Mouse (Mus musculus): ENCODE results near the gene Maml3. TPM values are rescaled to one million over a fixed set of nuclear protein-coding genes. Genes with fewer than 3 reads are reported as not detected.

The Maml3 gene
- polyA plus RNA-seq, 1 experiment from 2014 or later, result 5.0 TPM

GRCm38 (mm10) chr3:52070163-52070478 lies 34.8 kb downstream of the Maml3 start:
- peak; percentile 14; the same call in 1 of the 2 replicates for ATAC-seq

GRCm38 (mm10) chr3:52069304-52070162 lies 35.3 kb downstream of the Maml3 start:
- H3K9me3 ChIP-seq (ENCODE audit: control insufficient read depth, low read length), result no peaks in the 10 kb centered on the region
- peaks cover 30% of the 10 kb centered on the region for H3K4me1 ChIP-seq (replicated peaks; ENCODE audit: control insufficient read depth, insufficient read depth, low read length)
- ATAC-seq, result peak; percentile 62
- peak overlapping the region; percentile 39 for H3K4me3 ChIP-seq (replicated peaks; ENCODE audit: low read length)
- peak overlapping the region; percentile 63 for H3K9ac ChIP-seq (replicated peaks; ENCODE audit: low read depth, low read length)
- no peaks in the 10 kb centered on the region for H3K36me3 ChIP-seq (ENCODE audit: control insufficient read depth, insufficient read depth)
- peak overlapping the region; percentile 74 for H3K4me2 ChIP-seq (ENCODE audit: low read length)
- 0 out of 2 replicates have a peak overlapping the region, but pooled peaks have one; percentile 33 for H3K27ac ChIP-seq (ENCODE audit: low read length)
- 9% methylated on average over 25 of the region's 25 CpGs for WGBS
- no peaks in the 10 kb centered on the region for H3K27me3 ChIP-seq (replicated peaks; ENCODE audit: control insufficient read depth, insufficient read depth, low read length)

More at GRCm38 (mm10) chr3:52070163-52070478, 34.8 kb downstream of the Maml3 start:
- 8% methylated on average over 4 of the region's 4 CpGs for WGBS
- peak overlapping the region; percentile 39 for H3K4me3 ChIP-seq (replicated peaks; ENCODE audit: low read length)
- H3K9ac ChIP-seq (replicated peaks; ENCODE audit: low read depth, low read length), result peak overlapping the region; percentile 63
- peaks cover 30% of the 10 kb centered on the region for H3K4me1 ChIP-seq (replicated peaks; ENCODE audit: control insufficient read depth, insufficient read depth, low read length)
- H3K9me3 ChIP-seq (ENCODE audit: control insufficient read depth, low read length), result no peaks in the 10 kb centered on the region
- no peaks in the 10 kb centered on the region for H3K27me3 ChIP-seq (replicated peaks; ENCODE audit: control insufficient read depth, insufficient read depth, low read length)
- 0 out of 2 replicates have a peak overlapping the region, but pooled peaks have one; percentile 33 for H3K27ac ChIP-seq (ENCODE audit: low read length)
- H3K4me2 ChIP-seq (ENCODE audit: low read length), result peak overlapping the region; percentile 74
- H3K36me3 ChIP-seq (ENCODE audit: control insufficient read depth, insufficient read depth), result no peaks in the 10 kb centered on the region

GRCm38 (mm10) chr3:52068885-52069284 lies 36.0 kb downstream of the Maml3 start:
- no peaks in the 10 kb centered on the region for H3K27me3 ChIP-seq (replicated peaks; ENCODE audit: control insufficient read depth, insufficient read depth, low read length)
- H3K4me2 ChIP-seq (ENCODE audit: low read length), result no peak overlapping the region
- no peak for ATAC-seq
- no peak overlapping the region for H3K4me3 ChIP-seq (replicated peaks; ENCODE audit: low read length)
- 62% methylated on average over 3 of the region's 3 CpGs for WGBS
- no peak overlapping the region for H3K27ac ChIP-seq (ENCODE audit: low read length)
- H3K9ac ChIP-seq (replicated peaks; ENCODE audit: low read depth, low read length), result no peak overlapping the region
- peaks cover 26% of the 10 kb centered on the region for H3K4me1 ChIP-seq (replicated peaks; ENCODE audit: control insufficient read depth, insufficient read depth, low read length)
- no peaks in the 10 kb centered on the region for H3K36me3 ChIP-seq (ENCODE audit: control insufficient read depth, insufficient read depth)
- H3K9me3 ChIP-seq (ENCODE audit: control insufficient read depth, low read length), result no peaks in the 10 kb centered on the region

GRCm38 (mm10) chr3:52067181-52067580 lies 37.7 kb downstream of the Maml3 start:
- no peak for ATAC-seq
- WGBS, result 73% methylated on average over 6 of the region's 6 CpGs
- Histone ChIP-seq H3K4me2 (ENCODE audit: low read length) (no peak overlapping the region), H3K27ac (ENCODE audit: low read length) (no peak overlapping the region), H3K36me3 (ENCODE audit: control insufficient read depth, insufficient read depth) (no peaks in the 10 kb centered on the region), H3K4me3 (replicated peaks; ENCODE audit: low read length) (no peak overlapping the region), H3K9me3 (ENCODE audit: control insufficient read depth, low read length) (no peaks in the 10 kb centered on the region), H3K27me3 (replicated peaks; ENCODE audit: control insufficient read depth, insufficient read depth, low read length) (no peaks in the 10 kb centered on the region), H3K4me1 (replicated peaks; ENCODE audit: control insufficient read depth, insufficient read depth, low read length) (peaks cover 30% of the 10 kb centered on the region), H3K9ac (replicated peaks; ENCODE audit: low read depth, low read length) (no peak overlapping the region)

GRCm38 (mm10) chr3:52066142-52066541 lies 38.7 kb downstream of the Maml3 start:
- 26% methylated on average over 3 of the region's 3 CpGs for WGBS
- Histone ChIP-seq H3K4me1 (replicated peaks; ENCODE audit: control insufficient read depth, insufficient read depth, low read length) (peaks cover 26% of the 10 kb centered on the region), H3K9ac (replicated peaks; ENCODE audit: low read depth, low read length) (no peak overlapping the region)

GRCm38 (mm10) chr3:52063261-52063655 lies 41.6 kb downstream of the Maml3 start:
- Histone ChIP-seq H3K4me1 (replicated peaks; ENCODE audit: control insufficient read depth, insufficient read depth, low read length) (peaks cover 10% of the 10 kb centered on the region), H3K27me3 (replicated peaks; ENCODE audit: control insufficient read depth, insufficient read depth, low read length) (no peaks in the 10 kb centered on the region), H3K36me3 (ENCODE audit: control insufficient read depth, insufficient read depth) (no peaks in the 10 kb centered on the region), H3K27ac (ENCODE audit: low read length) (no peak overlapping the region), H3K4me2 (ENCODE audit: low read length) (no peak overlapping the region), H3K9me3 (ENCODE audit: control insufficient read depth, low read length) (no peaks in the 10 kb centered on the region), H3K4me3 (replicated peaks; ENCODE audit: low read length) (no peak overlapping the region), H3K9ac (replicated peaks; ENCODE audit: low read depth, low read length) (no peak overlapping the region)
- WGBS, result 88% methylated on average over 3 of the region's 3 CpGs
- no peak for ATAC-seq

More at GRCm38 (mm10) chr3:52066142-52066541, 38.7 kb downstream of the Maml3 start:
- Histone ChIP-seq H3K27me3 (replicated peaks; ENCODE audit: control insufficient read depth, insufficient read depth, low read length) (no peaks in the 10 kb centered on the region), H3K4me2 (ENCODE audit: low read length) (no peak overlapping the region), H3K36me3 (ENCODE audit: control insufficient read depth, insufficient read depth) (no peaks in the 10 kb centered on the region), H3K4me3 (replicated peaks; ENCODE audit: low read length) (no peak overlapping the region), H3K27ac (ENCODE audit: low read length) (no peak overlapping the region), H3K9me3 (ENCODE audit: control insufficient read depth, low read length) (no peaks in the 10 kb centered on the region)
- ATAC-seq, result no peak

GRCm38 (mm10) chr3:52062389-52063260 lies 42.3 kb downstream of the Maml3 start:
- Histone ChIP-seq H3K4me1 (replicated peaks; ENCODE audit: control insufficient read depth, insufficient read depth, low read length) (peaks cover 10% of the 10 kb centered on the region), H3K4me3 (replicated peaks; ENCODE audit: low read length) (no peak overlapping the region), H3K27me3 (replicated peaks; ENCODE audit: control insufficient read depth, insufficient read depth, low read length) (no peaks in the 10 kb centered on the region), H3K9me3 (ENCODE audit: control insufficient read depth, low read length) (no peaks in the 10 kb centered on the region), H3K4me2 (ENCODE audit: low read length) (no peak overlapping the region), H3K36me3 (ENCODE audit: control insufficient read depth, insufficient read depth) (no peaks in the 10 kb centered on the region), H3K9ac (replicated peaks; ENCODE audit: low read depth, low read length) (no peak overlapping the region), H3K27ac (ENCODE audit: low read length) (no peak overlapping the region)
- peak; percentile 37; the same call in 1 of the 2 replicates for ATAC-seq
- 52% methylated on average over 11 of the region's 11 CpGs for WGBS

GRCm38 (mm10) chr3:52061472-52062388 lies 43.1 kb downstream of the Maml3 start:
- H3K4me1 ChIP-seq (replicated peaks; ENCODE audit: control insufficient read depth, insufficient read depth, low read length), result peaks cover 10% of the 10 kb centered on the region
- H3K27me3 ChIP-seq (replicated peaks; ENCODE audit: control insufficient read depth, insufficient read depth, low read length), result no peaks in the 10 kb centered on the region
- ATAC-seq, result peak; percentile 64
- no peak overlapping the region for H3K27ac ChIP-seq (ENCODE audit: low read length)
- H3K9me3 ChIP-seq (ENCODE audit: control insufficient read depth, low read length), result no peaks in the 10 kb centered on the region
- H3K9ac ChIP-seq (replicated peaks; ENCODE audit: low read depth, low read length), result no peak overlapping the region
- no peak overlapping the region for H3K4me2 ChIP-seq (ENCODE audit: low read length)
- H3K4me3 ChIP-seq (replicated peaks; ENCODE audit: low read length), result no peak overlapping the region
- H3K36me3 ChIP-seq (ENCODE audit: control insufficient read depth, insufficient read depth), result no peaks in the 10 kb centered on the region
- 37% methylated on average over 8 of the region's 8 CpGs for WGBS
